21 mouse cellular contexts compared by ENCODE assay signal in the genomic region with DNA sequence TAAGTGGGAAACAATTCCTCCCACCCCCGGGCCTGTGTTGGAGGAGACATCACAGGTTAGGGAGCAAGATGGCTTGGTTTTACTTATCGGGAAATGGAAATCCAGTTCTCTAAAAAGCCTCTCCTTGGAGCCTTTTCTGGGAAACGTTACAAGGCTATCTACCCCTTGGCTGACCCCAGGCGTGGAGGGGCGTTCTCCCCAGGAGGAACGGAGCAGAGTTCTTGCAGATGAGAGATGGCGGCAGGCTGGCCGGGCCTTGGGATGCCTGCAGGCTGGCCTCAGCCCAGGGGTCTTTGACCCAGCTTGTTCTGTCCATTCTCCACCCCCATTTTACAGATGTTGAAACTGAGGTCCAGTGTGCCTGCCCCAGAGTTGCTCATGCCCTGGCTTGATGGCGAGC. TPM values are rescaled to one million over a fixed set of nuclear protein-coding genes. Genes with fewer than 3 reads are reported as not detected.
DNase-seq lines count a peak whose midpoint lies in the region; ATAC-seq and TF ChIP-seq lines count a peak whose summit lies in the region.
"Had no signal": no experiment of that assay in that cellular context is flagged by ENCODE, and none has a peak within 500 bp of the region (broad histone marks: within the 10 kb centered on the region; RNA-seq: fewer than 3 reads in every experiment).

No protein-coding gene starts in this region.

- H3K9me3 ChIP-seq in limb, embryonic 14.5 days (ENCODE audit: control insufficient read depth, low read length), result no peaks in the 10 kb centered on the region
- H3K9me3 ChIP-seq in limb, embryonic 10.5 days (replicated peaks), result no peaks in the 10 kb centered on the region
- H3K9me3 ChIP-seq: embryonic facial prominence, embryonic 15.5 days; forebrain, embryonic 10.5 days; hindbrain, embryonic 13.5 days; intestine, embryonic 15.5 days; kidney, embryonic 15.5 days; limb, embryonic 12.5 days; liver, embryonic 15.5 days; megakaryocyte, embryonic 14.5 days had no signal

- TF ChIP-seq POLR2A in limb, embryonic 14.5 days (IDR thresholded peaks at IDR 0.05; ENCODE audit: borderline replicate concordance, extremely low read depth, insufficient read depth, insufficient read length), result no peak

- 86% methylated on average over 9 of the region's 9 CpGs for WGBS in limb, embryonic 14.5 days
- 93% methylated on average over 9 of the region's 9 CpGs for WGBS in limb, embryonic 10.5 days

- H3K9ac ChIP-seq in limb, embryonic 14.5 days (ENCODE audit: low read depth, low read length, severe bottlenecking), result no peak overlapping the region
- H3K9ac ChIP-seq: embryonic facial prominence, embryonic 15.5 days; hindbrain, embryonic 13.5 days; intestine, embryonic 15.5 days; kidney, embryonic 15.5 days; limb, embryonic 12.5 days; liver, embryonic 15.5 days had no signal

- H3K27ac ChIP-seq in limb, embryonic 14.5 days (replicated peaks; ENCODE audit: low read depth, low read length), result no peak overlapping the region
- H3K27ac ChIP-seq in limb, embryonic 10.5 days, result no peak overlapping the region
- H3K27ac ChIP-seq: embryonic facial prominence, embryonic 15.5 days; forebrain, embryonic 10.5 days; hindbrain, embryonic 13.5 days; intestine, embryonic 15.5 days; kidney, embryonic 15.5 days; limb, embryonic 12.5 days; liver, embryonic 15.5 days had no signal

- H3K4me1 ChIP-seq in limb, embryonic 14.5 days (ENCODE audit: control insufficient read depth, insufficient read depth, low read length), result no peaks in the 10 kb centered on the region
- H3K4me1 ChIP-seq in limb, embryonic 10.5 days, result 0 out of 2 replicates have a peak, but pooled peaks cover 7% of the 10 kb centered on the region
- H3K4me1 ChIP-seq: embryonic facial prominence, embryonic 15.5 days; intestine, embryonic 15.5 days; limb, embryonic 12.5 days had no signal

- no peak overlapping the region for H3K4me2 ChIP-seq in limb, embryonic 14.5 days (replicated peaks; ENCODE audit: low read depth, low read length, severe bottlenecking)
- H3K4me2 ChIP-seq: embryonic facial prominence, embryonic 15.5 days; hindbrain, embryonic 13.5 days; intestine, embryonic 15.5 days; kidney, embryonic 15.5 days; limb, embryonic 12.5 days; liver, embryonic 15.5 days had no signal

- H3K4me3 ChIP-seq in limb, embryonic 14.5 days (replicated peaks; ENCODE audit: low read length), result no peak overlapping the region
- H3K4me3 ChIP-seq in limb, embryonic 10.5 days, result no peak overlapping the region
- H3K4me3 ChIP-seq: embryonic facial prominence, embryonic 15.5 days; forebrain, embryonic 10.5 days; hindbrain, embryonic 13.5 days; intestine, embryonic 15.5 days; kidney, embryonic 15.5 days; limb, embryonic 12.5 days; liver, embryonic 15.5 days; megakaryocyte, embryonic 14.5 days had no signal

- no peaks in the 10 kb centered on the region for H3K27me3 ChIP-seq in limb, embryonic 14.5 days (ENCODE audit: control insufficient read depth, insufficient read depth, low read length)
- H3K27me3 ChIP-seq in limb, embryonic 10.5 days (ENCODE audit: low read depth, poor library complexity, severe bottlenecking), result no peaks in the 10 kb centered on the region
- H3K27me3 ChIP-seq: embryonic facial prominence, embryonic 15.5 days; hindbrain, embryonic 13.5 days; intestine, embryonic 15.5 days; kidney, embryonic 15.5 days; limb, embryonic 12.5 days; liver, embryonic 15.5 days had no signal

- no peak for ATAC-seq in limb, embryonic 14.5 days (ENCODE audit: low FRiP score, low read depth)
- ATAC-seq: intestine, embryonic 15.5 days had no signal

- peak; percentile 10 for DNase-seq in limb, embryonic 14.5 days (ENCODE audit: low spot score)
- no peak for DNase-seq in limb, embryonic 10.5 days (ENCODE audit: low spot score)
- DNase-seq in gastrocnemius, postnatal 10 days, result peak; percentile 51
- DNase-seq in heart, adult 9 months (ENCODE audit: low spot score in 2 of 2), result peak; percentile 57 to 70
- DNase-seq in skeletal muscle tissue, adult 2 months (ENCODE audit: low read depth, low spot score), result peak; percentile 46
- DNase-seq in cerebellum, adult 8-10 months, result no peak
- no peak for DNase-seq in layer of hippocampus, postnatal 36 days
- DNase-seq: adrenal gland, postnatal 14 days; cerebellum, adult 18-20 months; embryo, embryonic 11 days; thymus, postnatal 25 days had no signal

- H3K36me3 ChIP-seq in limb, embryonic 14.5 days (ENCODE audit: control insufficient read depth, insufficient read depth, low read length), result no peaks in the 10 kb centered on the region
- no peaks in the 10 kb centered on the region for H3K36me3 ChIP-seq in limb, embryonic 10.5 days
- H3K36me3 ChIP-seq: embryonic facial prominence, embryonic 15.5 days; forebrain, embryonic 10.5 days; hindbrain, embryonic 13.5 days; intestine, embryonic 15.5 days; kidney, embryonic 15.5 days; limb, embryonic 12.5 days; liver, embryonic 15.5 days had no signal

RNA-seq across cellular contexts. Expression of a gene that starts 42.4 kb away (rescaled TPM):
- 10.0 and 10.9 TPM in 2 replicates for polyA plus RNA-seq in limb, embryonic 14.5 days (2012; rRNA removed)
- polyA plus RNA-seq in limb, embryonic 14.5 days (2014; fragmentation: Nextera tagmentation; extraction: Ambion mirVana), result 8.1 and 8.5 TPM in 2 replicates
- 7.0 and 8.0 TPM in 2 replicates for polyA plus RNA-seq in limb, embryonic 10.5 days (2016; fragmentation: Nextera tagmentation; extraction: Ambion mirVana)
- 10 to 100 TPM; 12.7 to 16.1 TPM for total RNA-seq in gastrocnemius, postnatal 10 days (2021)
- 1 to 10 TPM; 4.5 to 5.2 TPM for total RNA-seq in layer of hippocampus, postnatal 36 days (2021)
- total RNA-seq: granulocyte monocyte progenitor cell, adult 5-6 weeks had no signal
- polyA plus RNA-seq: C2C12 had no signal

Comparison
In these comparisons a context has a peak if more than half of its experiments do, and no peak if none do; other contexts are left out.
1. DNase-seq: peak in limb, embryonic 14.5 days (single experiment), gastrocnemius, postnatal 10 days (single experiment), heart, adult 9 months (2 of 2) and skeletal muscle tissue, adult 2 months (single experiment); none in limb, embryonic 10.5 days (single experiment), cerebellum, adult 8-10 months (single experiment) and layer of hippocampus, postnatal 36 days (0 of 2).